Mouse (Mus musculus): ENCODE results near the gene Inpp5e. TPM values are rescaled to one million over a fixed set of nuclear protein-coding genes. Genes with fewer than 3 reads are reported as not detected.
A peak's percentile ranks its signal among the peaks of the same experiment; 100 is the strongest.

The Inpp5e gene
- polyA plus RNA-seq, 1 experiment from 2014 or later: 5.8 TPM

DNA sequence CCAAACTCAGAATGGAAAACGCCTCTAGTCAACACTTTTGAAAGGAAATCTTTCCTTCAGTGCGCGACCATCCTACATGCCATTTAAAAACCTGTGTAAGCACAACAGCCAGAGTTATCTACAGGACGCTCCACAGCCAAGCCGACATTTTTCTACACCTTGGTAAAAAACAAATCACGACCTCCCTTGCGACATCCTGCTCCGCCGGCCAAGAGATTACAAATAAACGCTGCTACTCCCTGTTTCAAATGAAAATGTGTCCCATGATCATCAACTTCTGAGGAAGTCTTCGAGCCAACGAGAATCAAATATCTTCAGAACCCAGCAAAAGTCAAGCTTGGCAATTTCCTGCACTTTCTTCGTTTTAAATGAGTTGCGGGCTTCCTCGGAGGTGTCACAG is 35.4 kb upstream of the Inpp5e start:
- Histone ChIP-seq H3K4me1 (ENCODE audit: control insufficient read depth, low read depth, low read length) (peaks cover 28% of the 10 kb centered on the region), H3K27me3 (ENCODE audit: control insufficient read depth, insufficient read depth, low read depth, low read length) (no peaks in the 10 kb centered on the region)
- 3% methylated on average over 15 of the region's 15 CpGs for WGBS (ENCODE audit: insufficient replicate concordance)

DNA sequence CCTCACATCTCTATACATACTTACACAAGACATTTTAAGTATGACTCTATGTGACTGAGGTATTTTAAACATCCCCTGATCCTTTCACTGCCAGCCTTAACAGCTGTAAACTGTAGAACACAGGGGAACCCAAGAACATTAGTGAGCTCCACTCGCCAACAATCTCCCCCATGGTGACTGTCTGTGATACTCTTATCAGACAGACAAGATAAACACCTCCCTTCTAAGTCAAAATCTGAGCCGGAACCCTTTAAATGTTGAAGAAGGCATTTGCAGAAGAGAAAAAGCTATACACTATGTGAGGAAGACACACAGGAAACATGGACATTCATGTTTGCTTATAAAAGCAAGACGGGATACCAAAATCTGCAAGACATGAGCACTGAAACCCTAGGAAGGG is 34.9 kb upstream of the Inpp5e start:
- H3K27ac ChIP-seq (ENCODE audit: low read length): peak overlapping the region; percentile 84
- ATAC-seq (ENCODE audit: low read depth): no peak
- 15% methylated on average over 3 of the region's 3 CpGs for WGBS (ENCODE audit: insufficient replicate concordance)

More for the DNA sequence above, 35.4 kb upstream of the Inpp5e start:
- peak overlapping the region; percentile 83 for H3K4me3 ChIP-seq (ENCODE audit: low read depth, low read length)
- ATAC-seq (ENCODE audit: low read depth): no peak
- H3K9me3 ChIP-seq (replicated peaks; ENCODE audit: control insufficient read depth, low read length): no peaks in the 10 kb centered on the region
- peaks cover 12% of the 10 kb centered on the region for H3K36me3 ChIP-seq (ENCODE audit: control insufficient read depth, insufficient read depth)
- peak overlapping the region; percentile 84 for H3K9ac ChIP-seq (ENCODE audit: low read depth, low read length)
- peak overlapping the region; percentile 74 for H3K4me2 ChIP-seq (ENCODE audit: low read depth, low read length)
- H3K27ac ChIP-seq (ENCODE audit: low read length): peak overlapping the region; percentile 84

DNA sequence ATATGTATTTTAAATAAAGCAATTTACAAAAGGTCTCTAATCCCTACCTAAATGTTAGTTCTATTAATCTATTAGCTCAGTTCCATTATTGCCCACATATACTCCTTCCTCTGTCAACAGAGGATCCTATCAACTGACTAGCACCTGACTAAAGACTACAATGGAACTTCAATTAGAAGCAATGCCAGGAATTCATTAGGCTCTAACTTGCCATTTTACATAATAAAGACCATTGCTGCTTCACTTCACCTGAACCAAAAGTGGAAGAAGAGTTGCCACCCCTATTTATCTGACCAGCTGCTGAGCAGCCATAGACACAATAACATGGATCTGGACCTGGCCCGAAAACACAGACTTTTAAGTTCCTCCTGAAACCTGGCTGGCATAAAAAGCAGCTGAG is 33.8 kb upstream of the Inpp5e start:
- H3K9ac ChIP-seq (ENCODE audit: low read depth, low read length): no peak overlapping the region
- 89% methylated on average over 1 of the region's 1 CpGs for WGBS (ENCODE audit: insufficient replicate concordance)
- peaks cover 12% of the 10 kb centered on the region for H3K36me3 ChIP-seq (ENCODE audit: control insufficient read depth, insufficient read depth)
- H3K27me3 ChIP-seq (ENCODE audit: control insufficient read depth, insufficient read depth, low read depth, low read length): no peaks in the 10 kb centered on the region
- peak overlapping the region; percentile 5; the same call in 1 of the 2 replicates for H3K4me2 ChIP-seq (ENCODE audit: low read depth, low read length)
- H3K9me3 ChIP-seq (replicated peaks; ENCODE audit: control insufficient read depth, low read length): no peaks in the 10 kb centered on the region
- ATAC-seq (ENCODE audit: low read depth): no peak
- no peak overlapping the region for H3K4me3 ChIP-seq (ENCODE audit: low read depth, low read length)
- H3K4me1 ChIP-seq (ENCODE audit: control insufficient read depth, low read depth, low read length): peaks cover 33% of the 10 kb centered on the region
- H3K27ac ChIP-seq (ENCODE audit: low read length): no peak overlapping the region

More for the DNA sequence above, 34.9 kb upstream of the Inpp5e start:
- peak overlapping the region; percentile 83 for H3K4me3 ChIP-seq (ENCODE audit: low read depth, low read length)
- H3K4me2 ChIP-seq (ENCODE audit: low read depth, low read length): peak overlapping the region; percentile 74
- peaks cover 28% of the 10 kb centered on the region for H3K4me1 ChIP-seq (ENCODE audit: control insufficient read depth, low read depth, low read length)
- H3K36me3 ChIP-seq (ENCODE audit: control insufficient read depth, insufficient read depth): peaks cover 12% of the 10 kb centered on the region
- no peaks in the 10 kb centered on the region for H3K9me3 ChIP-seq (replicated peaks; ENCODE audit: control insufficient read depth, low read length)
- no peaks in the 10 kb centered on the region for H3K27me3 ChIP-seq (ENCODE audit: control insufficient read depth, insufficient read depth, low read depth, low read length)
- peak overlapping the region; percentile 84 for H3K9ac ChIP-seq (ENCODE audit: low read depth, low read length)

DNA sequence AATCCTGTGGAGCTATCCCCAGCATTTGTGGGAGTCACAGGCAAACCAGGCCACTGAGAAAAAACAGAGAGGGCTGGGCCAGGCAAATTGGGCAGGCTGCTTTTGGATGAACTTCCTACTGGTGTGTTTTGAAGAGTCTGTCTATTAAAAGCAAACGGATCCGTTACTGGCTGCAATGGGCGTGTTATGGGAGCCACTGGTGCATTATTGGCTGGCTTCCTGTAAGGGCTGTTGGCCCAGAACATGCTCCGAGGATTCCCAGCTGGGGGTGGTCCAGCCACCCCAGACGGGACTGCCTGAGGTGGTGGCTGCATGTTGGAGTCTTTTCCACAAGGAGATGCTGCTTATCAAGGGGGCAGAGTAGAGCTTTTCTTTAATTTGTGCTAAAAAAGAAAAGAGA is 32.7 kb upstream of the Inpp5e start:
- Histone ChIP-seq H3K9me3 (replicated peaks; ENCODE audit: control insufficient read depth, low read length) (no peaks in the 10 kb centered on the region), H3K27ac (ENCODE audit: low read length) (no peak overlapping the region), H3K4me1 (ENCODE audit: control insufficient read depth, low read depth, low read length) (peaks cover 27% of the 10 kb centered on the region), H3K36me3 (ENCODE audit: control insufficient read depth, insufficient read depth) (peaks cover 12% of the 10 kb centered on the region), H3K9ac (ENCODE audit: low read depth, low read length) (no peak overlapping the region), H3K4me2 (ENCODE audit: low read depth, low read length) (no peak overlapping the region), H3K27me3 (ENCODE audit: control insufficient read depth, insufficient read depth, low read depth, low read length) (no peaks in the 10 kb centered on the region), H3K4me3 (ENCODE audit: low read depth, low read length) (no peak overlapping the region)
- ATAC-seq (ENCODE audit: low read depth): no peak
- WGBS (ENCODE audit: insufficient replicate concordance): 79% methylated on average over 5 of the region's 5 CpGs

DNA sequence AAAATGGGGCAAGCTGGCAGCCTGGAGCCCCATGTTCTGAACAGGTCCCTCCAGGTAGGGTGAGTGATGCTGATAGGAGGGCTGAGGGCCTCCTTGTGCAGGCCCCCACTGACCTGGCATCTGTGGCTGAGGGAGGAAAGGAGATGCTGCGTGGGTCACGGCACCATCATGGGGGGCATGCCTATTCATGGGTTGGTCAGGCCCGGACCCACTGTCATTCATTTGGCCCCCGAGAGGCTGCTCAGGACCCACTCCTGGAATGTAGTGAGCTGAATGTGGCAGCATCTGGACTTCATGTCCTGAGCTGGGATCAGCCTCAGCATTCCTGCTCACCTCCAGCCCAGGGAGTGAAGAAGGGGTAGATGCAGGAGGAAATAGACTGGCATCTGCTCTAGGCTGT is 32.3 kb upstream of the Inpp5e start:
- no peak for ATAC-seq (ENCODE audit: low read depth)
- H3K27ac ChIP-seq (ENCODE audit: low read length): no peak overlapping the region
- H3K27me3 ChIP-seq (ENCODE audit: control insufficient read depth, insufficient read depth, low read depth, low read length): no peaks in the 10 kb centered on the region
- H3K36me3 ChIP-seq (ENCODE audit: control insufficient read depth, insufficient read depth): peaks cover 12% of the 10 kb centered on the region
- no peak overlapping the region for H3K4me2 ChIP-seq (ENCODE audit: low read depth, low read length)
- no peak overlapping the region for H3K9ac ChIP-seq (ENCODE audit: low read depth, low read length)
- 65% methylated on average over 4 of the region's 4 CpGs for WGBS (ENCODE audit: insufficient replicate concordance)
- peaks cover 23% of the 10 kb centered on the region for H3K4me1 ChIP-seq (ENCODE audit: control insufficient read depth, low read depth, low read length)
- no peak overlapping the region for H3K4me3 ChIP-seq (ENCODE audit: low read depth, low read length)
- no peaks in the 10 kb centered on the region for H3K9me3 ChIP-seq (replicated peaks; ENCODE audit: control insufficient read depth, low read length)

DNA sequence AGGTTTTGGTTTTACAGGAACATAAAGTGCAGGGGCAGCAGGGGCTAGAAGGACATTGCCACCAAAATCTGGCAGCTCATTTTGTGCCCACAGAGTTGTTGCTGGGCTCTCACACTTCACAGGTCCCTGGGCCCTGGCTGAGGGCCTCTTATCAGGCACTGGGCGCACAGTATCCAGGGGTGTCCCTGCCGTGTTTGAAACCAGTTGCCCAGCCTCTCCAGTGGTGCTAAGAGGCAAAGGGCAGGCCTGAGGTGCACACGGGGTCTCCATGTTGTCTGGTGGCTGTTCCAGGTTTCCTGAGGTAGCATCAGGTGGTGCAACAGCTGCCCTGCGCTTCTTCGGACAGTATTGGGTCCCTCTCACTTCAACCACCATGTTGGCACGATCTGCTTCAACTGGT is 30.7 kb upstream of the Inpp5e start:
- ATAC-seq (ENCODE audit: low read depth): no peak
- Histone ChIP-seq H3K4me3 (ENCODE audit: low read depth, low read length) (no peak overlapping the region), H3K9ac (ENCODE audit: low read depth, low read length) (no peak overlapping the region), H3K27ac (ENCODE audit: low read length) (no peak overlapping the region), H3K27me3 (ENCODE audit: control insufficient read depth, insufficient read depth, low read depth, low read length) (no peaks in the 10 kb centered on the region), H3K4me2 (ENCODE audit: low read depth, low read length) (no peak overlapping the region), H3K4me1 (ENCODE audit: control insufficient read depth, low read depth, low read length) (peaks cover 24% of the 10 kb centered on the region), H3K36me3 (ENCODE audit: control insufficient read depth, insufficient read depth) (peaks cover 16% of the 10 kb centered on the region), H3K9me3 (replicated peaks; ENCODE audit: control insufficient read depth, low read length) (no peaks in the 10 kb centered on the region)
- 72% methylated on average over 6 of the region's 6 CpGs for WGBS (ENCODE audit: insufficient replicate concordance)

DNA sequence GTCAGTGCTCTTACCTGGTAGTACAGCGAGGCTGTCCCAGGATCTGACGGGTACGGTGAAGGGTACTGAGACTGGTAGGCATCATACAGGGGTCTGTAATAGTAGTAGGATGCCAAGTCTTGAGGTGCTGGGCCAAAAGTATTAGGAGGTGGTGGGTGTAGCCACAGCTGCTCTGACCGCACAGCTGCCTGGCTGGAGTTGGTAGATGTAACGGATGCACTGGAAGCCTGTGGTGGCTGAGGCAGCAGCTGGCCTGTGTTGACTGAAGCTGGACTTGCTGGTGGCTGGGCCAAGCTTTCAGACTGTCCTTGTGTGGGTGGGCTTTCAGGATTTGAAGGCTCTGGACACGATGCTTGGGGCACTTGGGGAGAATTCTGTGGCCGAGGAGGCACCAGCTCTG is 29.4 kb upstream of the Inpp5e start:
- 77% methylated on average over 7 of the region's 7 CpGs for WGBS (ENCODE audit: insufficient replicate concordance)
- Histone ChIP-seq H3K9me3 (replicated peaks; ENCODE audit: control insufficient read depth, low read length) (no peaks in the 10 kb centered on the region), H3K27ac (ENCODE audit: low read length) (no peak overlapping the region), H3K4me1 (ENCODE audit: control insufficient read depth, low read depth, low read length) (peaks cover 16% of the 10 kb centered on the region), H3K36me3 (ENCODE audit: control insufficient read depth, insufficient read depth) (peaks cover 16% of the 10 kb centered on the region), H3K4me3 (ENCODE audit: low read depth, low read length) (no peak overlapping the region), H3K9ac (ENCODE audit: low read depth, low read length) (no peak overlapping the region), H3K27me3 (ENCODE audit: control insufficient read depth, insufficient read depth, low read depth, low read length) (no peaks in the 10 kb centered on the region), H3K4me2 (ENCODE audit: low read depth, low read length) (no peak overlapping the region)
- no peak for ATAC-seq (ENCODE audit: low read depth)

DNA sequence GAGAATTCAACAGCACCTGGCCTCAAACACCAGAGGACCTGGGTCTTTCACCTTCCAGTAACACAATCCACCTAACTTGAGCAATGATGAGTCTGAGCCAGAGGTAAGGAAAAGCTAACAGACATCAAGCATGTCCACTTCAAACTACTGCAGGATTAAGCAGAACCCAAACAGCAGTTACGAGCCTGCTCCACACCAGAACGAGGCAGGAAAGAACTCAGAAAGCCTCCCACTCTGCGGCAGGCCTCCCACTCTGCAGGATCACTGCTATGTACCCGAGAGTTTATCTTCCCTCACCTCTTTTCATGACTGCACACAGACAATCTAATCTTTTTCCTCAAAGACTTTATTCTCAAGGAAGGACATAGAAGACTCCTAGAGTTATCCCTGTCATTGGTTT is 28.2 kb upstream of the Inpp5e start:
- WGBS (ENCODE audit: insufficient replicate concordance): 66% methylated on average over 4 of the region's 4 CpGs
- no peak overlapping the region for H3K4me2 ChIP-seq (ENCODE audit: low read depth, low read length)
- no peaks in the 10 kb centered on the region for H3K27me3 ChIP-seq (ENCODE audit: control insufficient read depth, insufficient read depth, low read depth, low read length)
- no peak overlapping the region for H3K9ac ChIP-seq (ENCODE audit: low read depth, low read length)
- H3K4me3 ChIP-seq (ENCODE audit: low read depth, low read length): no peak overlapping the region
- H3K36me3 ChIP-seq (ENCODE audit: control insufficient read depth, insufficient read depth): peaks cover 16% of the 10 kb centered on the region
- no peaks in the 10 kb centered on the region for H3K9me3 ChIP-seq (replicated peaks; ENCODE audit: control insufficient read depth, low read length)
- no peak for ATAC-seq (ENCODE audit: low read depth)
- H3K4me1 ChIP-seq (ENCODE audit: control insufficient read depth, low read depth, low read length): peaks cover 10% of the 10 kb centered on the region
- H3K27ac ChIP-seq (ENCODE audit: low read length): no peak overlapping the region

DNA sequence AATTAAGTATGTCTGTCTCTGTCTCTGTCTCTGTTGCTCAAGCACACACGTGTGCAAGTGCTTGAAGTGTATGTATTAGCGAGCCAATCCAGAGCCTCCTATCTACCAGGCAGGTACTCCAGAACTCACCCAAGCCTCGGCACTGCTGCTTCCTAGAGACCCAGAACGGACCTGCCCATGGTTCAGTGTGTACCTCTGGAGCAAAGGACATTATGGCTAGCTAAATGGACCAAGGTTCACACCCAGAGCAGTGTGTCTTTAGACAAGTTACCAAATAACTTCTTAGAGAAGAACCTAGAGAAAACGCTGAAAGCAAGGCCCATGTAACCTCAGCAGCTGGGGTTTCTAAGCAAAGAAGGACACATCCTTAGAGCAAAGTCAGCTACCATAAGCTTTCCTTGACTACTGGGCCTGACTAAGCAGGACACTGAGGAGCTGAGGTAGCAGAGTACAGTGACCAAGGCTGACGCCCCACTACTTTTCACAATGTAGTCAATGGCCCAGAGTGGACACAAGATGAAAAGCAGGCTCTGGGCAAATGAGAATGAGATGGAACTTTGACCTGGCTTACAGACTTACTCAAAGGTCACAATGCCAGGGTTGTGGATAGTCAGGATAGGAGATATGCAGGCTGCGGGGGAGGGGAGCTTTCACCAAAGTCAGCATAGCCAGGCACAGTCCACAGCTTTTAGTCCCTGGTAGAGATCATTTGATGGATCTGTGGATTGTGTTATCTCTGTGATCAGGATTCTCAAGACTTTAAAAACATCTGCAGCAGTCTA is 26.0 kb upstream of the Inpp5e start:
- Histone ChIP-seq H3K9me3 (replicated peaks; ENCODE audit: control insufficient read depth, low read length) (no peaks in the 10 kb centered on the region), H3K4me1 (ENCODE audit: control insufficient read depth, low read depth, low read length) (peaks cover 10% of the 10 kb centered on the region), H3K27ac (ENCODE audit: low read length) (peak overlapping the region; percentile 39), H3K27me3 (ENCODE audit: control insufficient read depth, insufficient read depth, low read depth, low read length) (no peaks in the 10 kb centered on the region), H3K4me2 (ENCODE audit: low read depth, low read length) (no peak overlapping the region), H3K9ac (ENCODE audit: low read depth, low read length) (no peak overlapping the region), H3K36me3 (ENCODE audit: control insufficient read depth, insufficient read depth) (peaks cover 13% of the 10 kb centered on the region), H3K4me3 (ENCODE audit: low read depth, low read length) (no peak overlapping the region)
- ATAC-seq (ENCODE audit: low read depth): peak; percentile 83
- 69% methylated on average over 7 of the region's 7 CpGs for WGBS (ENCODE audit: insufficient replicate concordance)
